Mouse (Mus musculus): ENCODE data around the gene Rab15.
"Not testable (repeated sequence)": the region's sequence is repeated elsewhere in the genome, so short reads cannot be mapped to it uniquely, and the experiment has no call there.

Rab15 gene

GRCm38 (mm10) chr12:76818908-76819307 is 3.8 kb downstream of the Rab15 start:
- DNase-seq (ENCODE audit: low read depth, low spot score): no peak

- no peak for DNase-seq (ENCODE audit: low read depth, low spot score)
Observed at GRCm38 (mm10) chr12:76818120-76818519, 4.6 kb downstream of the Rab15 start.

GRCm38 (mm10) chr12:76817176-76817575 is 5.5 kb downstream of the Rab15 start:
- DNase-seq (ENCODE audit: low read depth, low spot score): no peak

- no peak for DNase-seq (ENCODE audit: low read depth, low spot score)
Observed at GRCm38 (mm10) chr12:76816720-76817119, 6.0 kb downstream of the Rab15 start.

- no peak for DNase-seq (ENCODE audit: low read depth, low spot score)
Observed at GRCm38 (mm10) chr12:76814120-76814519, 8.6 kb downstream of the Rab15 start.

- DNase-seq (ENCODE audit: low read depth, low spot score): no peak
Observed at GRCm38 (mm10) chr12:76813543-76813942, 9.2 kb downstream of the Rab15 start.

GRCm38 (mm10) chr12:76811006-76811405 is 11.7 kb downstream of the Rab15 start:
- no peak for DNase-seq (ENCODE audit: low read depth, low spot score)

GRCm38 (mm10) chr12:76810491-76810890 is 12.2 kb downstream of the Rab15 start:
- DNase-seq (ENCODE audit: low read depth, low spot score): no peak

- DNase-seq (ENCODE audit: low read depth, low spot score): no peak
Observed at GRCm38 (mm10) chr12:76807796-76808195, 14.9 kb downstream of the Rab15 start.

- DNase-seq (ENCODE audit: low read depth, low spot score): no peak
Observed at GRCm38 (mm10) chr12:76805056-76805811, 17.5 kb downstream of the Rab15 start.

GRCm38 (mm10) chr12:76803700-76804252 is 18.9 kb downstream of the Rab15 start:
- peak; percentile 26 for DNase-seq (ENCODE audit: low read depth, low spot score)

- DNase-seq (ENCODE audit: low read depth, low spot score): no peak
Observed at GRCm38 (mm10) chr12:76803028-76803427, 19.7 kb downstream of the Rab15 start.

- no peak for DNase-seq (ENCODE audit: low read depth, low spot score)
Observed at GRCm38 (mm10) chr12:76798008-76798720, 24.5 kb downstream of the Rab15 start.

- no peak for DNase-seq (ENCODE audit: low read depth, low spot score)
Observed at GRCm38 (mm10) chr12:76796938-76797539, 25.7 kb downstream of the Rab15 start.

GRCm38 (mm10) chr12:76795350-76795749 is 27.4 kb downstream of the Rab15 start, which contains the start of gene Gpx2:
Gene Gpx2 (minus strand): TSS chr12:76795554.
- DNase-seq (ENCODE audit: low read depth, low spot score): no peak

GRCm38 (mm10) chr12:76792540-76792939 is 30.2 kb downstream of the Rab15 start:
- not testable (repeated sequence) for DNase-seq (ENCODE audit: low read depth, low spot score)

GRCm38 (mm10) chr12:76790446-76791084 is 32.1 kb downstream of the Rab15 start:
- DNase-seq (ENCODE audit: low read depth, low spot score): no peak

GRCm38 (mm10) chr12:76784056-76784619 is 38.6 kb downstream of the Rab15 start:
- DNase-seq (ENCODE audit: low read depth, low spot score): no peak

GRCm38 (mm10) chr12:76780639-76781468 is 41.9 kb downstream of the Rab15 start:
- DNase-seq (ENCODE audit: low read depth, low spot score): no peak

- no peak for DNase-seq (ENCODE audit: low read depth, low spot score)
Observed at GRCm38 (mm10) chr12:76779951-76780350, 42.8 kb downstream of the Rab15 start.
